Mouse (Mus musculus) A20 (cell line): ENCODE data around the gene Lsm10.

ENCODE experiments used
- DNase-seq: peaks from one replicate; pipeline ENCODE4 v3.0.0-alpha.2; 2011; ENCODE audit warnings: low read depth, low spot score

The Lsm10 gene

GRCm38 (mm10) chr4:126118651-126119050, 22.2 kb downstream of the Lsm10 start:
- no peak for DNase-seq

- DNase-seq, result no peak
Measured at GRCm38 (mm10) chr4:126119051-126119450, 22.6 kb downstream of the Lsm10 start.

GRCm38 (mm10) chr4:126120052-126120451, 23.6 kb downstream of the Lsm10 start:
- no peak for DNase-seq

- DNase-seq, result no peak
Measured at GRCm38 (mm10) chr4:126120506-126120905, 24.1 kb downstream of the Lsm10 start.

GRCm38 (mm10) chr4:126123309-126124040, 27.1 kb downstream of the Lsm10 start:
- DNase-seq, result no peak

- DNase-seq, result no peak
Measured at GRCm38 (mm10) chr4:126130502-126130901, 34.1 kb downstream of the Lsm10 start.

- DNase-seq, result no peak
Measured at GRCm38 (mm10) chr4:126131290-126132121, 35.1 kb downstream of the Lsm10 start.

- no peak for DNase-seq
Measured at GRCm38 (mm10) chr4:126132636-126133264, 36.3 kb downstream of the Lsm10 start.

- DNase-seq, result no peak
Measured at GRCm38 (mm10) chr4:126134236-126134635, 37.8 kb downstream of the Lsm10 start.

- DNase-seq, result no peak
Measured at GRCm38 (mm10) chr4:126134639-126135038, 38.2 kb downstream of the Lsm10 start.

GRCm38 (mm10) chr4:126137773-126138172, 41.4 kb downstream of the Lsm10 start:
- DNase-seq, result no peak

GRCm38 (mm10) chr4:126141021-126141420, 44.6 kb downstream of the Lsm10 start:
- DNase-seq, result no peak

GRCm38 (mm10) chr4:126145396-126145795, 49.0 kb downstream of the Lsm10 start:
- no peak for DNase-seq

- no peak for DNase-seq
Measured at GRCm38 (mm10) chr4:126146974-126147532, 50.6 kb downstream of the Lsm10 start.

GRCm38 (mm10) chr4:126147533-126148160, 51.2 kb downstream of the Lsm10 start, which contains the start of gene Eva1b:
TSS of gene Eva1b (plus strand) at chr4:126147744.
- DNase-seq, result no peak
